Mouse (Mus musculus) midbrain, embryonic 12.5 days (tissue): ENCODE results near the gene Ess2. TPM values are rescaled to one million over a fixed set of nuclear protein-coding genes. Genes with fewer than 3 reads are reported as not detected.

Experiments
- ATAC-seq: fragments of 200-750 bp; cut with Nextera tagmentation; 2 replicates; pipeline ENCODE4 v1.8.0; 2017; ENCODE audit warnings: low read depth, moderate TSS enrichment, moderate library complexity; ENCODE audit not compliant: low FRiP score
- H3K27ac ChIP-seq: fragments of 300-500 bp; sonication (generic); replicated peaks from 2 replicates; pipeline ENCODE4 v1.5.1; 2016; ENCODE audit warnings: mild to moderate bottlenecking
- H3K27me3 ChIP-seq: fragments of 300-500 bp; sonication (generic); 2 replicates; pipeline ENCODE4 v1.6.1; 2016; ENCODE audit warnings: mild to moderate bottlenecking
- H3K36me3 ChIP-seq: fragments of 300-500 bp; sonication (generic); 2 replicates; pipeline ENCODE4 v1.6.1; 2016
- H3K4me1 ChIP-seq: fragments of 300-500 bp; sonication (generic); 2 replicates; pipeline ENCODE4 v1.6.1; 2016
- H3K4me2 ChIP-seq: fragments of 300-500 bp; sonication (generic); replicated peaks from 2 replicates; pipeline ENCODE4 v1.6.1; 2016; ENCODE audit warnings: mild to moderate bottlenecking, moderate library complexity
- H3K4me3 ChIP-seq: fragments of 300-500 bp; sonication (generic); 2 replicates; pipeline ENCODE4 v1.5.1; 2016; ENCODE audit warnings: mild to moderate bottlenecking
- H3K9ac ChIP-seq: fragments of 300-500 bp; sonication (generic); replicated peaks from 2 replicates; pipeline ENCODE4 v1.6.1; 2016; ENCODE audit warnings: mild to moderate bottlenecking, moderate library complexity
- H3K9me3 ChIP-seq: fragments of 300-500 bp; sonication (generic); 2 replicates; pipeline ENCODE4 v1.6.1; 2016; ENCODE audit warnings: mild to moderate bottlenecking
- WGBS: fragments of 180-500 bp; shearing (Covaris S2); methylation state at CpG from one replicate; pipeline ENCODE4 v1.1.7; 2016; 5-methylcytosine and 5-hydroxymethylcytosine counted together
- polyA plus RNA-seq: library from polyadenylated mRNA; unstranded; fragments of >200 nt; fragmentation: Nextera tagmentation; extraction: Ambion mirVana; gene quantifications from 2 replicates; pipeline ENCODE4 v1.2.1, GENCODE M21; 2016

Gene Ess2
- polyA plus RNA-seq, 1 experiment from 2014 or later, result 61.6 TPM

DNA sequence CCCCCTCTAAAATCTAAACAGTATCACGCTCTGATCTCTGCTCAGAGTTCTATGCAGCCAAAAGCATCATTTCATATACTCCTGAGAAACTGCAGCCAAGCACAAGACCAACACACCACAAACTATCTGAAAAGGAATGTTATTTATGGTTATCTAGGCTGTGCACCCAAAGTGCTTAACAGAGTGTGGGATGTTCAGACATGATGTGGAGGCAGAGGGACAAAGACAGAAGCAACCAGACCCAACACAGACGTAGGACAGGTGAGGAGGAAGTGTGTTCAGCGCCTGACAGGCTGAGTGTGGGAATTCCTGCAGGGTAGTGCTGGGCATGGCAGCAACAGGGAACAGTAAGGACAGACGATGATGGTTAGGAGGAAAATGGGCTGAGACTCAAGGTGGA lies 31.6 kb downstream of the Ess2 start:
- no peak overlapping the region for H3K4me3 ChIP-seq
- no peaks in the 10 kb centered on the region for H3K4me1 ChIP-seq
- H3K9ac ChIP-seq, result no peak overlapping the region
- 92% methylated on average over 4 of the region's 4 CpGs for WGBS
- no peak overlapping the region for H3K27ac ChIP-seq
- no peaks in the 10 kb centered on the region for H3K27me3 ChIP-seq
- ATAC-seq, result no peak
- H3K9me3 ChIP-seq, result no peaks in the 10 kb centered on the region
- H3K4me2 ChIP-seq, result no peak overlapping the region
- H3K36me3 ChIP-seq, result peaks cover 26% of the 10 kb centered on the region; the same call in 1 of the 2 replicates

DNA sequence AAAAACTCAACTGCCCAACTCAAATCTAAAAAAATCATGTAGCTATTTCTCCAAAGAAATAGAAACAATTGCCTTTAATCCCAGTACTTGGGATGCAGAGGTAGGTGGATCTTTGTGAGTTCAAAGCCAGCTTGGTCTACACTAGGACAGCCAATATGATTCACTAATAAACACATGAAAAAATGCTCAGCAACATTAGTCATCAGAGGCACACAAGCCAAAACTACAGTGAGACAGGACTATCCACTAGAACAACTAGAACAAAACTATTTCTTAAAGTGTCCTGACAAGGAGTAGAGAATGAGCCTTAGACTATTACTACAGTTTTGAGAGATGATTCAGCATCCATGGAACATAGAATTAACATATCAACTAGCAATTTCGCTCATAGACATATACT lies 35.1 kb downstream of the Ess2 start:
- no peak overlapping the region for H3K27ac ChIP-seq
- no peak overlapping the region for H3K9ac ChIP-seq
- ATAC-seq, result no peak
- H3K4me3 ChIP-seq, result no peak overlapping the region
- peaks cover 34% of the 10 kb centered on the region for H3K36me3 ChIP-seq
- H3K27me3 ChIP-seq, result no peaks in the 10 kb centered on the region
- no peak overlapping the region for H3K4me2 ChIP-seq
- H3K9me3 ChIP-seq, result no peaks in the 10 kb centered on the region
- WGBS, result 97% methylated on average over 1 of the region's 1 CpGs
- no peaks in the 10 kb centered on the region for H3K4me1 ChIP-seq

GRCm38 (mm10) chr16:17875174-17875573 lies 36.0 kb downstream of the Ess2 start:
- peaks cover 42% of the 10 kb centered on the region for H3K36me3 ChIP-seq
- no peak overlapping the region for H3K4me3 ChIP-seq
- no peak overlapping the region for H3K27ac ChIP-seq
- no peak overlapping the region for H3K4me2 ChIP-seq
- no peak overlapping the region for H3K9ac ChIP-seq
- no peaks in the 10 kb centered on the region for H3K4me1 ChIP-seq
- no peak for ATAC-seq
- 89% methylated on average over 4 of the region's 4 CpGs for WGBS
- no peaks in the 10 kb centered on the region for H3K27me3 ChIP-seq
- H3K9me3 ChIP-seq, result no peaks in the 10 kb centered on the region

GRCm38 (mm10) chr16:17872995-17873394 lies 38.2 kb downstream of the Ess2 start:
- Histone ChIP-seq H3K4me2 (no peak overlapping the region), H3K27ac (no peak overlapping the region), H3K9ac (no peak overlapping the region), H3K4me1 (no peaks in the 10 kb centered on the region), H3K4me3 (no peak overlapping the region), H3K36me3 (peaks cover 47% of the 10 kb centered on the region), H3K9me3 (no peaks in the 10 kb centered on the region), H3K27me3 (no peaks in the 10 kb centered on the region)
- ATAC-seq, result no peak
- WGBS, result 70% methylated on average over 4 of the region's 4 CpGs

DNA sequence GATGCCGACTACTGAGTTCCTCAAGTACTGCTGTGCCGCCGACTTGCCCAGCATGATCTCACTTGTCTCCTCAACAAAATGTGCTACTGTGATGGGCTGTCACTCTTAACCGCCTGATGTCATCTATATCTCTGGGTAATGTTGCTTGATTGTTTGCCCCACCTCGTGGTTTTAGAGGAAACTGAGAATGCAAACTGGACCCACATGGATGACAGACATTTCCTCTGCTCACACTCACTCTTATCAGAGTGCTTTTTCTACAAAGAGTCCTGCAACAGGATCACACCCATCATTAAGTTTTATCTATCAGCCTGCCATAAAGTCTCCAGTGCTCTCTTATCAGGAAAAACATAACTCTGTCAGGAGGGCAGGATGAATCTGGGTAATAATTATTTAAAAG lies 39.9 kb downstream of the Ess2 start:
- Histone ChIP-seq H3K4me3 (no peak overlapping the region), H3K36me3 (peaks cover 35% of the 10 kb centered on the region), H3K9ac (no peak overlapping the region), H3K9me3 (no peaks in the 10 kb centered on the region), H3K4me2 (no peak overlapping the region), H3K27me3 (no peaks in the 10 kb centered on the region), H3K4me1 (no peaks in the 10 kb centered on the region), H3K27ac (no peak overlapping the region)
- WGBS, result 90% methylated on average over 5 of the region's 5 CpGs
- no peak for ATAC-seq

GRCm38 (mm10) chr16:17865770-17866169 lies 45.4 kb downstream of the Ess2 start:
- 79% methylated on average over 6 of the region's 6 CpGs for WGBS
- H3K9ac ChIP-seq, result no peak overlapping the region
- H3K36me3 ChIP-seq, result peaks cover 24% of the 10 kb centered on the region
- no peak for ATAC-seq
- H3K4me2 ChIP-seq, result no peak overlapping the region
- no peak overlapping the region for H3K4me3 ChIP-seq
- H3K27me3 ChIP-seq, result no peaks in the 10 kb centered on the region
- H3K4me1 ChIP-seq, result peaks cover 10% of the 10 kb centered on the region; the same call in 1 of the 2 replicates
- no peak overlapping the region for H3K27ac ChIP-seq
- no peaks in the 10 kb centered on the region for H3K9me3 ChIP-seq

GRCm38 (mm10) chr16:17865293-17865692 lies 45.9 kb downstream of the Ess2 start:
- no peak overlapping the region for H3K4me2 ChIP-seq
- no peaks in the 10 kb centered on the region for H3K9me3 ChIP-seq
- H3K36me3 ChIP-seq, result peaks cover 23% of the 10 kb centered on the region
- ATAC-seq, result no peak
- no peak overlapping the region for H3K27ac ChIP-seq
- H3K9ac ChIP-seq, result no peak overlapping the region
- no peak overlapping the region for H3K4me3 ChIP-seq
- 91% methylated on average over 2 of the region's 2 CpGs for WGBS
- H3K27me3 ChIP-seq, result no peaks in the 10 kb centered on the region
- peaks cover 10% of the 10 kb centered on the region; the same call in 1 of the 2 replicates for H3K4me1 ChIP-seq

DNA sequence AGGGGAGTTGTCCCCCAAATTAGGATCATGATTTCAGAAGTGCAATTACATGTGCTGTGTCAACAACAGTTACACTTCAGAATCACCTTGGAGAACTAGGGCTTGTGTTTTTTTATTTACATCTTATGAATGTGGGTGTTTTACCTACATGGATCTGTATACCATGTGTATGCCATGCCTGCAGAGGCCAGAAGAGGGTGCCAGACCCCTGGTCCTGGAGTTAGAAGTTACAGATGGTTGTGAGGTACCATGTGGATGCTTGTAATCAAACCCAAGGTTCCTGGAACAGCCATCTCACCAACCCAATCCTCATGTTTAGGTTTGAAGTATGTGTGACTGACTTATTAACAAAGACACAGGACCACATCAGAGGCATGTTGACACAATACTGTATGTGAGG lies 52.6 kb downstream of the Ess2 start:
- no peak overlapping the region for H3K9ac ChIP-seq
- no peak overlapping the region for H3K27ac ChIP-seq
- H3K9me3 ChIP-seq, result no peaks in the 10 kb centered on the region
- peaks cover 10% of the 10 kb centered on the region; the same call in 1 of the 2 replicates for H3K4me1 ChIP-seq
- no peak overlapping the region for H3K4me2 ChIP-seq
- no peak for ATAC-seq
- no peaks in the 10 kb centered on the region for H3K27me3 ChIP-seq
- peaks cover 66% of the 10 kb centered on the region for H3K36me3 ChIP-seq
- H3K4me3 ChIP-seq, result no peak overlapping the region

DNA sequence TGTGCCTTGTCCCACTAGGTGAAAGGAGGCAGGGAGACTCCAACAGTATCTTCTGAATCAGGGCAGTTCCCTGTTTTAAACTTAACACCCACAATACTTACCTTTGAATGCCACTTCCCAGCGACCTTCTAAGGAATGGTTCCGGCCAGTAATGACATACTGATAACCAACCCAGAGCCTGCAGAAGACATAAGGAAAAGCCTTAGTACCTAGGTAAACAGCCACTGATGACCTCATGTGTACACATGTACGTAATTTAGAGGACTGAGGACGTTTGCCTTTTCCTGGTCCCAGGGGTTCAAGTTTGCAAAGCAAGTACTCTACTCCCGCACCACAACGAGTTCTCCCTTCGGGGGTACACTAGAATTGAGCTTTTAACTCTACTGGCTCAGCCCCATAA lies 54.0 kb downstream of the Ess2 start:
- no peaks in the 10 kb centered on the region for H3K27me3 ChIP-seq
- no peak overlapping the region for H3K4me2 ChIP-seq
- no peak overlapping the region for H3K9ac ChIP-seq
- no peak overlapping the region for H3K27ac ChIP-seq
- peaks cover 78% of the 10 kb centered on the region for H3K36me3 ChIP-seq
- ATAC-seq, result no peak
- peaks cover 4% of the 10 kb centered on the region; the same call in 1 of the 2 replicates for H3K4me1 ChIP-seq
- no peaks in the 10 kb centered on the region for H3K9me3 ChIP-seq
- WGBS, result 85% methylated on average over 7 of the region's 7 CpGs
- H3K4me3 ChIP-seq, result no peak overlapping the region

DNA sequence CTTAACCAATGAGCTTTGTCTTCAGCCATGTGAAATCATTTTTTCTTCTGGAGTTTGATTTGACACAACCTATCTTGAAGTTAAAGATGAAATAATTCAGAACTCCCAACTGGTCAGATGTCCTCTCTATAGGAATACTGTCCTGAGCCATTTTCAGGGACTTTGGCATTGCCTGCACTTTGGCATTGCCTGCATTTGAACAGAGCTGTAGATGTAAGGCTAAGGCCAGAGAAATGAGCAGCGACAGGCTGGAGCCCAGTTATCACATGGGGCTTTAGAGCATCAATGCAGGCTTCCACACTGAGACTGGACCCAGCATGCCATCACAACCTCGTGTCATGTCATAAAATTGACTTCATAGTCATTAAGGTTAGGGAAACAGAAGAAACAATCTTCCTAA lies 57.9 kb downstream of the Ess2 start:
- Histone ChIP-seq H3K36me3 (peaks cover 90% of the 10 kb centered on the region), H3K27ac (no peak overlapping the region), H3K9ac (no peak overlapping the region), H3K4me2 (no peak overlapping the region), H3K27me3 (no peaks in the 10 kb centered on the region), H3K9me3 (no peaks in the 10 kb centered on the region), H3K4me3 (no peak overlapping the region), H3K4me1 (no peaks in the 10 kb centered on the region)
- 91% methylated on average over 2 of the region's 2 CpGs for WGBS
- no peak for ATAC-seq

DNA sequence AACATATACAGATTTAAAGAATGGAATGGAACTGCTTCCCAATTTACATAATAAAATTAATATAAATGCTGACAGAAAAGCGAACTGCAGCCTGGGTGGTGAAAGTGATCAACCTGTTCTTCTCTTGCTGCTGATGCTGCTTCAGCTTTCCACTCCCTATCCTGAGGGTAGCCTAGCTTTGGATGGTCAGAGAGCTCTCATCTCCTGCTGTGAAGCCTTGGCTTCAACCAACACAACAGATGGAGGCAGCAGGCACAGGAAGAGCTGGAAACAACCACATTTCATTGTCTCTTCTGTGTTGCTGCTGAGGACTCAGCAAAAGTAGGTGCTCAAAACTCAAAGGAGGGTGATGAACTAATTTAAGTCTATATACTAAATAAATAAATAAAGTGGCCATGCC lies 59.3 kb downstream of the Ess2 start:
- Histone ChIP-seq H3K4me3 (no peak overlapping the region), H3K27me3 (no peaks in the 10 kb centered on the region), H3K4me1 (no peaks in the 10 kb centered on the region), H3K36me3 (peaks cover 87% of the 10 kb centered on the region), H3K4me2 (no peak overlapping the region), H3K27ac (no peak overlapping the region), H3K9me3 (no peaks in the 10 kb centered on the region), H3K9ac (no peak overlapping the region)
- WGBS, result 97% methylated on average over 1 of the region's 1 CpGs
- ATAC-seq, result no peak

GRCm38 (mm10) chr16:17851331-17851730 lies 59.8 kb downstream of the Ess2 start:
- H3K36me3 ChIP-seq, result peaks cover 87% of the 10 kb centered on the region
- no peaks in the 10 kb centered on the region for H3K27me3 ChIP-seq
- 93% methylated on average over 5 of the region's 5 CpGs for WGBS
- H3K4me3 ChIP-seq, result no peak overlapping the region
- no peak for ATAC-seq
- no peaks in the 10 kb centered on the region for H3K4me1 ChIP-seq
- H3K4me2 ChIP-seq, result no peak overlapping the region
- no peaks in the 10 kb centered on the region for H3K9me3 ChIP-seq
- no peak overlapping the region for H3K9ac ChIP-seq
- H3K27ac ChIP-seq, result no peak overlapping the region
